Mouse (Mus musculus) limb, embryonic 10.5 days (tissue): ENCODE data around the gene Hic2. TPM values are rescaled to one million over a fixed set of nuclear protein-coding genes. Genes with fewer than 3 reads are reported as not detected.
A peak's percentile ranks its signal among the peaks of the same experiment; 100 is the strongest.
"Not testable (repeated sequence)": the region's sequence is repeated elsewhere in the genome, so short reads cannot be mapped to it uniquely, and the experiment has no call there.

Source experiments
- DNase-seq: peaks from one replicate; pipeline ENCODE4 v3.0.0-alpha.2; 2017; ENCODE audit warnings: low spot score
- H3K27ac ChIP-seq: fragments of 300-500 bp; sonication (generic); 2 replicates; pipeline ENCODE4 v1.5.1; 2016; ENCODE audit warnings: mild to moderate bottlenecking
- H3K27me3 ChIP-seq: fragments of 300-500 bp; sonication (generic); 2 replicates; pipeline ENCODE4 v1.6.1; 2016; ENCODE audit warnings: low read depth, mild to moderate bottlenecking; ENCODE audit not compliant: poor library complexity, severe bottlenecking
- H3K36me3 ChIP-seq: fragments of 300-500 bp; sonication (generic); 2 replicates; pipeline ENCODE4 v1.6.1; 2016; ENCODE audit warnings: mild to moderate bottlenecking, moderate library complexity
- H3K4me1 ChIP-seq: fragments of 300-500 bp; sonication (generic); 2 replicates; pipeline ENCODE4 v1.6.1; 2016
- H3K4me3 ChIP-seq: fragments of 300-500 bp; sonication (generic); 2 replicates; pipeline ENCODE4 v1.5.1; 2016; ENCODE audit warnings: mild to moderate bottlenecking, moderate library complexity
- H3K9me3 ChIP-seq: fragments of 300-500 bp; sonication (generic); replicated peaks from 2 replicates; pipeline ENCODE4 v1.6.1; 2016; ENCODE audit warnings: mild to moderate bottlenecking
- WGBS: fragments of 180-500 bp; shearing (Covaris S2); methylation state at CpG from one replicate; pipeline ENCODE4 v1.1.7; 2016; 5-methylcytosine and 5-hydroxymethylcytosine counted together
- polyA plus RNA-seq: library from polyadenylated mRNA; unstranded; fragments of >200 nt; fragmentation: Nextera tagmentation; extraction: Ambion mirVana; gene quantifications from 2 replicates; pipeline ENCODE4 v1.2.1, GENCODE M21; 2016

The Hic2 gene
- polyA plus RNA-seq, 1 experiment from 2014 or later, result 19.3 TPM

GRCm38 (mm10) chr16:17209981-17210838, 23.2 kb upstream of the Hic2 start:
- H3K27ac ChIP-seq, result peak overlapping the region; percentile 87
- peak overlapping the region; percentile 73 for H3K4me3 ChIP-seq
- peaks cover 53% of the 10 kb centered on the region for H3K27me3 ChIP-seq
- peaks cover 28% of the 10 kb centered on the region for H3K4me1 ChIP-seq
- DNase-seq, result peak; percentile 89
- no peaks in the 10 kb centered on the region for H3K9me3 ChIP-seq
- no peaks in the 10 kb centered on the region for H3K36me3 ChIP-seq
- WGBS, result 8% methylated on average over 48 of the region's 48 CpGs

GRCm38 (mm10) chr16:17216934-17217633, 16.3 kb upstream of the Hic2 start:
- Histone ChIP-seq H3K36me3 (no peaks in the 10 kb centered on the region), H3K9me3 (no peaks in the 10 kb centered on the region), H3K4me3 (no peak overlapping the region), H3K27me3 (peaks cover 5% of the 10 kb centered on the region), H3K4me1 (peaks cover 12% of the 10 kb centered on the region), H3K27ac (no peak overlapping the region)
- DNase-seq, result no peak
- WGBS, result 66% methylated on average over 8 of the region's 8 CpGs

- Histone ChIP-seq H3K9me3 (no peaks in the 10 kb centered on the region), H3K36me3 (no peaks in the 10 kb centered on the region), H3K4me3 (no peak overlapping the region; the same call in 1 of the 2 replicates), H3K27ac (peak overlapping the region; percentile 54), H3K4me1 (peaks cover 12% of the 10 kb centered on the region), H3K27me3 (0 out of 2 replicates have a peak, but pooled peaks cover 4% of the 10 kb centered on the region)
- no peak for DNase-seq
- 35% methylated on average over 7 of the region's 7 CpGs for WGBS
Measured at GRCm38 (mm10) chr16:17220127-17220733, 13.1 kb upstream of the Hic2 start.

GRCm38 (mm10) chr16:17222197-17222596, 11.2 kb upstream of the Hic2 start:
- DNase-seq, result peak; percentile 98
- H3K4me3 ChIP-seq, result no peak overlapping the region
- 31% methylated on average over 25 of the region's 25 CpGs for WGBS
- no peaks in the 10 kb centered on the region for H3K9me3 ChIP-seq
- H3K27me3 ChIP-seq, result 0 out of 2 replicates have a peak, but pooled peaks cover 4% of the 10 kb centered on the region
- peaks cover 12% of the 10 kb centered on the region for H3K4me1 ChIP-seq
- no peak overlapping the region for H3K27ac ChIP-seq
- no peaks in the 10 kb centered on the region for H3K36me3 ChIP-seq

- no peak for DNase-seq
- 88% methylated on average over 5 of the region's 5 CpGs for WGBS
Measured at GRCm38 (mm10) chr16:17225584-17225983, 7.8 kb upstream of the Hic2 start.

GRCm38 (mm10) chr16:17226496-17226895, 6.9 kb upstream of the Hic2 start:
- Histone ChIP-seq H3K4me1 (no peaks in the 10 kb centered on the region), H3K9me3 (no peaks in the 10 kb centered on the region)

More at GRCm38 (mm10) chr16:17225584-17225983, 7.8 kb upstream of the Hic2 start:
- Histone ChIP-seq H3K27ac (no peak overlapping the region), H3K4me3 (no peak overlapping the region), H3K4me1 (peaks cover 2% of the 10 kb centered on the region), H3K36me3 (no peaks in the 10 kb centered on the region), H3K9me3 (no peaks in the 10 kb centered on the region), H3K27me3 (0 out of 2 replicates have a peak, but pooled peaks cover 4% of the 10 kb centered on the region)

GRCm38 (mm10) chr16:17231523-17231922, 1.8 kb upstream of the Hic2 start:
- H3K27ac ChIP-seq, DNase-seq: not testable (repeated sequence)
- WGBS, result 89% methylated on average over 2 of the region's 2 CpGs

More at GRCm38 (mm10) chr16:17226496-17226895, 6.9 kb upstream of the Hic2 start:
- Histone ChIP-seq H3K36me3 (no peaks in the 10 kb centered on the region), H3K27ac (no peak overlapping the region), H3K4me3 (no peak overlapping the region), H3K27me3 (0 out of 2 replicates have a peak, but pooled peaks cover 4% of the 10 kb centered on the region)
- no peak for DNase-seq

GRCm38 (mm10) chr16:17233702-17234498, 528 bp downstream of the Hic2 start:
- peak; percentile 80 for DNase-seq
- peak overlapping the region; percentile 98 for H3K27ac ChIP-seq
- under 1% methylated on average over 61 of the region's 62 CpGs for WGBS
- H3K4me1 ChIP-seq, result peaks cover 42% of the 10 kb centered on the region
- H3K4me3 ChIP-seq, result peak overlapping the region; percentile 94
- no peaks in the 10 kb centered on the region for H3K9me3 ChIP-seq
- no peaks in the 10 kb centered on the region for H3K27me3 ChIP-seq
- 0 out of 2 replicates have a peak, but pooled peaks cover 4% of the 10 kb centered on the region for H3K36me3 ChIP-seq

More at GRCm38 (mm10) chr16:17231523-17231922, 1.8 kb upstream of the Hic2 start:
- not testable (repeated sequence) for H3K36me3 ChIP-seq, H3K9me3 ChIP-seq, H3K4me3 ChIP-seq, H3K27me3 ChIP-seq
- H3K4me1 ChIP-seq, result peaks cover 32% of the 10 kb centered on the region

- peaks cover 46% of the 10 kb centered on the region for H3K4me1 ChIP-seq
- H3K27me3 ChIP-seq, result no peaks in the 10 kb centered on the region
- no peaks in the 10 kb centered on the region for H3K9me3 ChIP-seq
- WGBS, result 2% methylated on average over 12 of the region's 12 CpGs
- H3K36me3 ChIP-seq, result 0 out of 2 replicates have a peak, but pooled peaks cover 4% of the 10 kb centered on the region
- peak overlapping the region; percentile 94 for H3K4me3 ChIP-seq
- peak; percentile 66 for DNase-seq
- peak overlapping the region; percentile 98 for H3K27ac ChIP-seq
Measured at GRCm38 (mm10) chr16:17234499-17234895, 1.1 kb downstream of the Hic2 start.

- no peak for DNase-seq
- H3K27me3 ChIP-seq, result no peaks in the 10 kb centered on the region
- peaks cover 46% of the 10 kb centered on the region for H3K4me1 ChIP-seq
- H3K27ac ChIP-seq, result peak overlapping the region; percentile 98
- WGBS, result 53% methylated on average over 9 of the region's 9 CpGs
- H3K36me3 ChIP-seq, result 0 out of 2 replicates have a peak, but pooled peaks cover 4% of the 10 kb centered on the region
- peak overlapping the region; percentile 94 for H3K4me3 ChIP-seq
- H3K9me3 ChIP-seq, result no peaks in the 10 kb centered on the region
Measured at GRCm38 (mm10) chr16:17234916-17235665, 1.7 kb downstream of the Hic2 start.

- H3K36me3 ChIP-seq, result 0 out of 2 replicates have a peak, but pooled peaks cover 4% of the 10 kb centered on the region
- no peak for DNase-seq
- H3K4me3 ChIP-seq, result no peak overlapping the region
- H3K4me1 ChIP-seq, result peaks cover 48% of the 10 kb centered on the region
- H3K9me3 ChIP-seq, result no peaks in the 10 kb centered on the region
- H3K27me3 ChIP-seq, result no peaks in the 10 kb centered on the region
- WGBS, result 88% methylated on average over 3 of the region's 3 CpGs
- no peak overlapping the region for H3K27ac ChIP-seq
Measured at GRCm38 (mm10) chr16:17237634-17238033, 4.3 kb downstream of the Hic2 start.
